Mouse (Mus musculus) kidney, embryonic 16.5 days (tissue): ENCODE measurements at regions not wholly inside any gene's neighbourhood (a gene's known extent, or its start where the extent isn't known, plus 50 kb on each side); places are given as distances from the start of the nearest gene placed in this dataset.
A peak's percentile ranks its signal among the peaks of the same experiment; 100 is the strongest.

Experiments
- ATAC-seq: fragments of 200-750 bp; cut with Nextera tagmentation; 2 replicates; pipeline ENCODE4 v1.8.0; 2017; ENCODE audit warnings: moderate TSS enrichment; ENCODE audit not compliant: low FRiP score, low TSS enrichment
- H3K27ac ChIP-seq: fragments of 300-500 bp; sonication (generic); 2 replicates; pipeline ENCODE4 v1.5.1; 2014; ENCODE audit warnings: low read length
- H3K27me3 ChIP-seq: fragments of 300-500 bp; sonication (generic); 2 replicates; pipeline ENCODE4 v1.6.1; 2014; ENCODE audit warnings: low read length, control low read depth, mixed read lengths; ENCODE audit not compliant: insufficient read depth
- H3K36me3 ChIP-seq: fragments of 300-500 bp; sonication (generic); 2 replicates; pipeline ENCODE4 v1.6.1; 2014; ENCODE audit warnings: low read length, control low read depth, mixed read lengths; ENCODE audit not compliant: insufficient read depth
- H3K4me1 ChIP-seq: fragments of 300-500 bp; sonication (generic); 2 replicates; pipeline ENCODE4 v1.6.1; 2014; ENCODE audit warnings: low read length, control low read depth, mixed read lengths; ENCODE audit not compliant: insufficient read depth
- H3K4me2 ChIP-seq: fragments of 300-500 bp; sonication (generic); replicated peaks from 2 replicates; pipeline ENCODE4 v1.6.1; 2014; ENCODE audit warnings: low read depth, low read length
- H3K4me3 ChIP-seq: fragments of 300-500 bp; sonication (generic); 2 replicates; pipeline ENCODE4 v1.5.1; 2014; ENCODE audit warnings: mild to moderate bottlenecking, low read length
- H3K9ac ChIP-seq: fragments of 300-500 bp; sonication (generic); replicated peaks from 2 replicates; pipeline ENCODE4 v1.6.1; 2014; ENCODE audit warnings: low read length
- H3K9me3 ChIP-seq: fragments of 300-500 bp; sonication (generic); 2 replicates; pipeline ENCODE4 v1.6.1; 2016; ENCODE audit warnings: low read length, control low read depth
- WGBS: fragments of 180-500 bp; shearing (Covaris S2); extraction: QIAGEN DNeasy Blood & Tissue Kit; methylation state at CpG from one replicate; pipeline ENCODE4 v1.1.7; 2014; 5-methylcytosine and 5-hydroxymethylcytosine counted together

GRCm38 (mm10) chr8:89345547-89345946, 301.6 kb upstream of the Sall1 start:
- H3K4me1 ChIP-seq, result peaks cover 3% of the 10 kb centered on the region; the same call in 1 of the 2 replicates
- no peaks in the 10 kb centered on the region for H3K27me3 ChIP-seq
- no peak for ATAC-seq
- WGBS, result 80% methylated on average over 3 of the region's 3 CpGs
- H3K9me3 ChIP-seq, result no peaks in the 10 kb centered on the region
- no peaks in the 10 kb centered on the region for H3K36me3 ChIP-seq
- H3K9ac ChIP-seq, result no peak overlapping the region
- H3K27ac ChIP-seq, result no peak overlapping the region
- H3K4me3 ChIP-seq, result no peak overlapping the region
- no peak overlapping the region for H3K4me2 ChIP-seq

- no peaks in the 10 kb centered on the region for H3K36me3 ChIP-seq
- WGBS, result 90% methylated on average over 5 of the region's 5 CpGs
- no peak overlapping the region for H3K9ac ChIP-seq
- no peaks in the 10 kb centered on the region for H3K27me3 ChIP-seq
- H3K4me2 ChIP-seq, result no peak overlapping the region
- no peaks in the 10 kb centered on the region for H3K9me3 ChIP-seq
- no peak for ATAC-seq
- no peak overlapping the region for H3K27ac ChIP-seq
- H3K4me1 ChIP-seq, result peaks cover 3% of the 10 kb centered on the region; the same call in 1 of the 2 replicates
- no peak overlapping the region for H3K4me3 ChIP-seq
Measured at GRCm38 (mm10) chr8:89341686-89342085, 297.7 kb upstream of the Sall1 start.

- Histone ChIP-seq H3K27me3 (no peaks in the 10 kb centered on the region), H3K36me3 (no peaks in the 10 kb centered on the region), H3K27ac (no peak overlapping the region), H3K9me3 (no peaks in the 10 kb centered on the region), H3K4me3 (no peak overlapping the region), H3K9ac (no peak overlapping the region), H3K4me1 (no peaks in the 10 kb centered on the region), H3K4me2 (no peak overlapping the region)
- no peak for ATAC-seq
- 77% methylated on average over 2 of the region's 2 CpGs for WGBS
Measured at GRCm38 (mm10) chr8:89335416-89335815, 291.5 kb upstream of the Sall1 start.

GRCm38 (mm10) chr8:89325751-89326351, 281.9 kb upstream of the Sall1 start:
- Histone ChIP-seq H3K9ac (no peak overlapping the region), H3K4me1 (no peaks in the 10 kb centered on the region), H3K36me3 (no peaks in the 10 kb centered on the region), H3K4me3 (no peak overlapping the region), H3K27ac (no peak overlapping the region), H3K4me2 (no peak overlapping the region), H3K27me3 (no peaks in the 10 kb centered on the region), H3K9me3 (no peaks in the 10 kb centered on the region)
- 90% methylated on average over 2 of the region's 2 CpGs for WGBS
- no peak for ATAC-seq

- Histone ChIP-seq H3K27me3 (no peaks in the 10 kb centered on the region), H3K4me2 (no peak overlapping the region), H3K27ac (no peak overlapping the region), H3K9ac (no peak overlapping the region), H3K4me1 (no peaks in the 10 kb centered on the region), H3K4me3 (no peak overlapping the region), H3K36me3 (no peaks in the 10 kb centered on the region), H3K9me3 (no peaks in the 10 kb centered on the region)
- 89% methylated on average over 5 of the region's 5 CpGs for WGBS
- no peak for ATAC-seq
Measured at GRCm38 (mm10) chr8:89325248-89325645, 281.3 kb upstream of the Sall1 start.

GRCm38 (mm10) chr8:89324462-89325247, 280.7 kb upstream of the Sall1 start:
- 68% methylated on average over 12 of the region's 12 CpGs for WGBS
- Histone ChIP-seq H3K4me2 (no peak overlapping the region), H3K4me3 (no peak overlapping the region), H3K9me3 (no peaks in the 10 kb centered on the region), H3K36me3 (no peaks in the 10 kb centered on the region), H3K4me1 (no peaks in the 10 kb centered on the region), H3K9ac (no peak overlapping the region), H3K27ac (no peak overlapping the region), H3K27me3 (no peaks in the 10 kb centered on the region)
- no peak for ATAC-seq

GRCm38 (mm10) chr8:89317514-89318289, 273.7 kb upstream of the Sall1 start:
- peak; percentile 86 for ATAC-seq
- Histone ChIP-seq H3K9ac (peak overlapping the region; percentile 46), H3K27ac (peak overlapping the region; percentile 89), H3K36me3 (no peaks in the 10 kb centered on the region), H3K4me2 (peak overlapping the region; percentile 47), H3K4me1 (peaks cover 23% of the 10 kb centered on the region), H3K27me3 (no peaks in the 10 kb centered on the region), H3K4me3 (peak overlapping the region; percentile 2), H3K9me3 (no peaks in the 10 kb centered on the region)
- WGBS, result 27% methylated on average over 18 of the region's 18 CpGs

- ATAC-seq, result peak; percentile 53
- 39% methylated on average over 12 of the region's 12 CpGs for WGBS
- peak overlapping the region; percentile 89 for H3K27ac ChIP-seq
Measured at GRCm38 (mm10) chr8:89316566-89317175, 272.7 kb upstream of the Sall1 start.

GRCm38 (mm10) chr8:89314907-89315306, 270.9 kb upstream of the Sall1 start:
- Histone ChIP-seq H3K9me3 (no peaks in the 10 kb centered on the region), H3K27me3 (no peaks in the 10 kb centered on the region), H3K4me1 (peaks cover 30% of the 10 kb centered on the region), H3K9ac (no peak overlapping the region), H3K4me2 (no peak overlapping the region), H3K27ac (no peak overlapping the region), H3K4me3 (no peak overlapping the region), H3K36me3 (no peaks in the 10 kb centered on the region)
- 91% methylated on average over 3 of the region's 3 CpGs for WGBS
- ATAC-seq, result no peak

More at GRCm38 (mm10) chr8:89316566-89317175, 272.7 kb upstream of the Sall1 start:
- Histone ChIP-seq H3K4me2 (peak overlapping the region; percentile 37), H3K9ac (no peak overlapping the region), H3K36me3 (no peaks in the 10 kb centered on the region), H3K9me3 (no peaks in the 10 kb centered on the region), H3K4me3 (no peak overlapping the region), H3K4me1 (peaks cover 23% of the 10 kb centered on the region), H3K27me3 (no peaks in the 10 kb centered on the region)
